Mouse (Mus musculus): Measurements from ENCODE around the gene Psme2b.
"Not testable (repeated sequence)": the region's sequence is repeated elsewhere in the genome, so short reads cannot be mapped to it uniquely, and the experiment has no call there.

Gene Psme2b

GRCm38 (mm10) chr11:48946090-48946489, at the start of gene Psme2b:
Gene Psme2b (minus strand): TSS chr11:48946190.
- in situ Hi-C loops (cut with MboI, MseI), result loop anchor here in 1 of 2 experiments (5.0 kb wide), 1 partner anchor 71 kb away; no protein-coding TSS in a partner anchor

DNA sequence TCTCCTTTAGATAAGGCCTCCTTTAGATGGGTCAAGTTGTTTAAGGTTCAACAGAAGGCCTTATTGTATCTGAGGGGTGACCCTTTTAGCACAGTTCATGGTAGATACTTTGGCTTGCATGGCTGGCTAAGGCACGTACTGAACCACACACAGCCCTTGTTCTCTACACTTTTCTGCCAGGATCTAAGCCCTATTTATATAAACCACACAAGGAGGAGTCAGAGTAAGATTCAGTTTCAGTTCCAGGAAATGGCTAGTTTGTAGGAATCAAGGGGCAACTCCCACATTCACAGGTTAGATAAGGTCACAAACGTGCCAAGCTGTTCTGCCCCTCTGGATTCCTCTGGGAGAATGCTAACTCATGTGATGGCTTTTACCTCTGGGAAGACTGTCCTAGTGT, 48.0 kb upstream of the Psme2b start, which contains the start of gene Tgtp1:
Gene Tgtp1, minus strand, starts transcription at position 155 of the 400 bp plus-strand sequence.
- in situ Hi-C loops (cut with MboI, MseI), result loop anchor here in 1 of 2 experiments (5.0 kb wide), 1 partner anchor 68 kb away; the partner anchor contains the start of gene Tgtp2

DNA sequence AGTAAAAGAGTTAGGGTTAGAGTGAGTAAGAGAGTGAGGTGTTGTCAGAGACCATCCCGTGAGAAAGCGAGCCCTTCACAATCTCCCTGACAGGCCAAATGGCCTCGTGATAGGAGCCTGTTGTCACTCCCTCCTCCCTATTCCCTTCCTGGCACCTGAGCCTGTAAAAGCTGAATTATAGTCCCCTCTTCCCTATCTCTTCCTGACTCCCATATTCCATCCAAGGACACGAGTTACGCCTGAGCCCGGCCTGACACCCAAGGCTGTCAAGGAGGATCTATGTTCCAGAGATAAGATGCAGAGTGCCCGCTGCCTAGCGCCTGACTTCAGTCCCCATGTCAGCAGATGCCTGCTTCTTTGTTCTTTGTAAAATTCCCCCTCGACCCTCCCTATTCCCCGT, 47.3 kb upstream of the Psme2b start:
- in situ Hi-C loops (cut with MboI, MseI), result loop anchor here in 1 of 2 experiments (5.0 kb wide), 1 partner anchor 69 kb away; the partner anchor contains the start of gene Tgtp2

- in situ Hi-C loops (cut with MboI, MseI), result loop anchor here in 1 of 2 experiments (5.0 kb wide), 1 partner anchor 70 kb away; the partner anchor contains the start of gene Tgtp2
Measured at GRCm38 (mm10) chr11:48991740-48992520, 45.9 kb upstream of the Psme2b start, which contains the start of gene Gm12185. Gene Gm12185 (minus strand): TSS chr11:48992226.

DNA sequence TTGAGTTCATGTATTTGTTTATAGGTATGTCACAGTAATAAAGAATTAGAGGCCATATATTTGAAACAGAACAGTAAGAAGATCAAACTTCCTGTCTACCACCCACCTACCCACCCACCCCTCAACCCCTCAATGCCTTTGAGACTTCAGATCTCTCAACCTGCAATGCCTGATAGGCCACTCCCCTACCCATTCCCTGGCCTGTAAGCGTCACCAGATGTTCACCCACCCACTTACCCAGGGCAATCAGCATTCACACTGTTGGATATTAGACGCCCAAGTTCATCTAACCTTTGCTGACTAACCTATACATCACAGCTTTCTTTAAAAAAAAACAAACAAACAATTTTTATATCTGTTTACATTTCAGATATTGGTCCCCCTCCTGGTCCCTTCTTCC, 44.0 kb upstream of the Psme2b start:
- in situ Hi-C loops (cut with MboI, MseI), result loop anchor here (5.0 kb wide), 2 partner anchors 68 to 72 kb away; partner anchors contain the start of gene Tgtp2 (in 1 of the 2)

GRCm38 (mm10) chr11:48988219-48988618, 42.2 kb upstream of the Psme2b start:
- in situ Hi-C loops (cut with MboI, MseI), result loop anchor here in 1 of 2 experiments (5.0 kb wide), 1 partner anchor 66 kb away; no protein-coding TSS in a partner anchor

- in situ Hi-C loops (cut with MboI, MseI), result loop anchor here in 1 of 2 experiments (5.0 kb wide), 2 partner anchors 111 to 114 kb away; partner anchors contain the start of gene Irgm1
Measured at GRCm38 (mm10) chr11:48982848-48983247, 36.9 kb upstream of the Psme2b start.

GRCm38 (mm10) chr11:48980052-48980451, 34.1 kb upstream of the Psme2b start:
- in situ Hi-C loops (cut with MboI, MseI), result loop anchor here in 1 of 2 experiments (5.0 kb wide), 2 partner anchors 108 to 117 kb away; partner anchors contain the start of gene Irgm1

DNA sequence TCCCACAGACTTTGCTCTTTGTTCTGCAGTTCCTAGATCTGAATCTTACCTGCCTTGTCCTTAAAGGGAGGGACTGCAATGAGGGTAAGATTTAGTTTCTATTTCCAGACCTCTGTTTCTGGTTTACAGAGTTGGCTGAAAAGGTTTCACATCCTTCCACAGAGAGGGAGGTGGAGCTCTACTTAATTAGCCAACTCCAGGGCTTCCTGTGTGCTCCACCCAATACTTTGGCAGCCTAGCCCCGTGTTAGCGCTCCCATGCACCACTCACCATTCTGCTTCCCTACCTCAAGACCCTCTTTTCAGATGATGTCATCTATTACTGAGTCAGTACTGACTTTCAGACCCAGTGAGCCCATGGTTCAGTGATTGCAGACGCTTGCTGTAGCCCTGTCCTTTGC, 33.3 kb upstream of the Psme2b start, which contains the start of gene 9930111J21Rik1:
Gene 9930111J21Rik1, minus strand, starts transcription at position 148 of the 400 bp plus-strand sequence.
- in situ Hi-C loops (cut with MboI, MseI), result loop anchor here (5.0 to 10.0 kb wide), 3 partner anchors 73 to 104 kb away; partner anchors contain the start of genes 9930111J21Rik2 (in 1 of the 2), Gm5431 (in 1 of the 2) and Irgm1 (in 1 of the 2)

GRCm38 (mm10) chr11:48978240-48978939, 32.4 kb upstream of the Psme2b start, which contains the start of gene Olfr56:
Gene Olfr56 (plus strand): TSS chr11:48978889.
- in situ Hi-C loops (cut with MboI, MseI), result loop anchor here (5.0 to 10.0 kb wide), 3 partner anchors 74 to 104 kb away; partner anchors contain the start of genes 9930111J21Rik2 (in 1 of the 2), Gm5431 (in 1 of the 2) and Irgm1 (in 1 of the 2)

DNA sequence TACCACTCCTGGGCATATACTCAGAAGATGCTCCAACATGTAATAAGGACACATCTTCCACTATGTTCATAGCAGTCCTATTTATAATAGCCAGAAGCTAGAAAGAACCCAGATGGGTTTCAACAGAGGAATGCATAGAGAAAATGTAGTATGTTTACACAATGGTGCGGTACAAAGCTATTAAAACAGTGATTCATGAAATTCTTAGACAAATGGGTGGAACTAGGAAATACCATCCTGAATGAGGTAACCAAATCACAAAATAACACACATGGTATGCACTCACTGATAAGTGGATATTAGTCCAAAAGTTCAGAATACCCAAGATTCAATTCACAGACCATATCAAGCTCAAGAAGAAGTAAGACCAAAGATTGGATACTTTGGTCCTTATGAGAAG, 28.7 kb upstream of the Psme2b start:
- in situ Hi-C loops (cut with MboI, MseI), result loop anchor here (5.0 to 10.0 kb wide), 3 partner anchors 72 to 100 kb away; partner anchors contain the start of genes 9930111J21Rik2 (in 1 of the 2), Gm5431 (in 1 of the 2) and Irgm1 (in 1 of the 2)

GRCm38 (mm10) chr11:48939286-48939685, 6.7 kb downstream of the Psme2b start:
- in situ Hi-C loops (cut with MboI, MseI), result not testable (repeated sequence)

- in situ Hi-C loops (cut with MboI, MseI), result not testable (repeated sequence)
Measured at GRCm38 (mm10) chr11:48935291-48935690, 10.7 kb downstream of the Psme2b start.

- in situ Hi-C loops (cut with MboI, MseI), result not testable (repeated sequence)
Measured at GRCm38 (mm10) chr11:48933923-48934322, 12.1 kb downstream of the Psme2b start.

GRCm38 (mm10) chr11:48933422-48933821, 12.6 kb downstream of the Psme2b start:
- in situ Hi-C loops (cut with MboI, MseI), result not testable (repeated sequence)

- in situ Hi-C loops (cut with MboI, MseI), result loop anchor here (10.0 kb wide), 2 partner anchors 87 to 107 kb away; no protein-coding TSS in a partner anchor
Measured at GRCm38 (mm10) chr11:48928068-48928467, 17.9 kb downstream of the Psme2b start.

GRCm38 (mm10) chr11:48926437-48926836, 19.6 kb downstream of the Psme2b start:
- in situ Hi-C loops (cut with MboI, MseI), result loop anchor here (10.0 kb wide), 2 partner anchors 88 to 108 kb away; no protein-coding TSS in a partner anchor

DNA sequence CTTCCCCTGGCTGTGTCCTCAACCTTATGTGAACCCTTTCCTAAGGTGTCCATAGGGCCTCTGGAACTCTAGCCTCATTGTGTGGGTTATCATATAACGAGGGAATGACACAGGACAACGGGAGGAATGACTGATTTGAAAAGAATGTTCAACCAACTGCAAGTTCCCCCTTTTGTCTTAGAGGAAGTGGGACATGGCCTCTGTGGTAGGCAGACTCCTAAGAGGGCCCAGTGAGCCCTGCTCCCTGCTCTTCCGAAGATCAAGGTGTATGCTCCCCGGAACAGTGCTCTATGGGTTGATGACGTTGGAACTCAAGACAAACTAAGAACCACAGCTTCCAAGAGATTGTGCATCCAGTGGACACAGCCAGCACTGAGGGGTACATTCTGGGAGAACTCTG, 22.2 kb downstream of the Psme2b start:
- in situ Hi-C loops (cut with MboI, MseI), result loop anchor here (5.0 to 10.0 kb wide), 3 partner anchors 63 to 111 kb away; no protein-coding TSS in a partner anchor

DNA sequence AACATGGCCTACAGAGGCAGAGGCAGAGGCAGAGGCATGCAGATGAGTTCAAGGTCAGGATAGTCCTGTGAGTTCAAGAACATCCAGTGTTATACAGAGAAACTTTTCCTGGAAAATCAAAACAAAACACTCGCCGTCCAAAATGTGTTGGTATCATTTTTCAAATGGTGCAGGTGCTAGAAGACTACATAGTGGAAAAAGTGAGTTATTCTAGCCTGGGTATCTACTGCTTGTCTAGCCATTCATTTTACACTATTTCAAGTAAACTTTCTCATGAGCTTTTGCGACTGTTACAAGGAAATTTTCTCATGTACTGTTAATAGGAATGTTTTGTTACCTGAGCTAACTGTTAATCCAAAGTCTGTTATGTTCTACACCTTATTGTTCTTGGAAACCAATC, 27.6 kb downstream of the Psme2b start:
- in situ Hi-C loops (cut with MboI, MseI), result no loop called here

GRCm38 (mm10) chr11:48913611-48914010, 32.4 kb downstream of the Psme2b start:
- in situ Hi-C loops (cut with MboI, MseI), result no loop called here

- in situ Hi-C loops (cut with MboI, MseI), result no loop called here
Measured at GRCm38 (mm10) chr11:48908459-48908858, 37.5 kb downstream of the Psme2b start.

Data from T-helper 17 cell (primary cell).